Mouse (Mus musculus) layer of hippocampus, adult 9-10 months (tissue): Measurements from ENCODE around the gene Col1a1.
"Not testable (repeated sequence)": the region's sequence is repeated elsewhere in the genome, so short reads cannot be mapped to it uniquely, and the experiment has no call there.

Experiments
- DNase-seq: peaks from one replicate; pipeline ENCODE4 v3.0.0; 2022; ENCODE audit warnings: low spot score

Col1a1 gene

DNA sequence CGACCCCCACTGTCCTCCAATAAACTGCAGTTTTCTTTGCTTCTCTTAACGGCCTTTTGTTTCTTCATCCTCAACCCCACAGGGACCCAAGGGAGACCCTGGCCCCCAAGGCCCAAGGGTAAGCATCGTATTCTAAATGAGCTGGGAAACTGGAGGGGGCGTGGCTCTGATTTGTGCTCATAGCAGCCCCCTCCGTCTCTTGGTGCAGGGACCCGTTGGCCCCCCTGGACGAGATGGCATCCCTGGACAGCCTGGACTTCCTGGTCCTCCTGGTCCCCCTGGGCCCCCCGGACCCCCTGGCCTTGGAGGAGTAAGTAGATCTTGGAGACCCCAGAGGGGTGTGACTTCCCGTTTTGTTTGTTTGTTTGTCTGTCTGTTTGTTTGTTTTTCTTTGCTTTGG lies 2.3 kb downstream of the Col1a1 start:
- DNase-seq = no peak

GRCm38 (mm10) chr11:94939280-94939679 lies 3.3 kb downstream of the Col1a1 start:
- peak; percentile 77 for DNase-seq

- DNase-seq = no peak
These were observed 5.1 kb downstream of the Col1a1 start for GRCm38 (mm10) chr11:94941121-94941520.

DNA sequence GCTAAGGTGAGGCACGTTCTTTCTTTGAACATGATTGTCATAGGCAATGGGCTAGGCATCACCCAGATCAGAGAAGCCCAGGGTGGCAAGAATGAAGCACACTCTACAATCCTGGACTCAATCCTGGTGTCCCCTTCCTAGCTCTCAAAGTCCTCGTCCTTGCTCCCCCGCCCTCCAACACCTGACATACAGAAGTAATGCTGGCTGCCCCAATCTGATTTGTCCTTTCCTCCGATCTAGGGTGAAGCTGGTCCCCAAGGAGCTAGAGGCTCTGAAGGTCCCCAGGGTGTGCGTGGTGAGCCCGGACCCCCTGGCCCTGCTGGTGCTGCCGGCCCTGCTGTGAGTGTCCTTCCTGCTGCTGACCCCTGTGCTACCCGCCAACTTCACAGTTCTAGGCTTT lies 5.8 kb downstream of the Col1a1 start:
- DNase-seq = no peak

- no peak for DNase-seq
These were observed 6.4 kb downstream of the Col1a1 start for GRCm38 (mm10) chr11:94942282-94943023.

GRCm38 (mm10) chr11:94943054-94943453 lies 7.0 kb downstream of the Col1a1 start:
- no peak for DNase-seq

GRCm38 (mm10) chr11:94944295-94944694 lies 8.3 kb downstream of the Col1a1 start:
- DNase-seq = no peak

GRCm38 (mm10) chr11:94945236-94945635 lies 9.2 kb downstream of the Col1a1 start:
- no peak for DNase-seq

GRCm38 (mm10) chr11:94952169-94952568 lies 16.1 kb downstream of the Col1a1 start:
- DNase-seq = no peak

GRCm38 (mm10) chr11:94955103-94955502 lies 19.1 kb downstream of the Col1a1 start:
- DNase-seq = no peak

DNA sequence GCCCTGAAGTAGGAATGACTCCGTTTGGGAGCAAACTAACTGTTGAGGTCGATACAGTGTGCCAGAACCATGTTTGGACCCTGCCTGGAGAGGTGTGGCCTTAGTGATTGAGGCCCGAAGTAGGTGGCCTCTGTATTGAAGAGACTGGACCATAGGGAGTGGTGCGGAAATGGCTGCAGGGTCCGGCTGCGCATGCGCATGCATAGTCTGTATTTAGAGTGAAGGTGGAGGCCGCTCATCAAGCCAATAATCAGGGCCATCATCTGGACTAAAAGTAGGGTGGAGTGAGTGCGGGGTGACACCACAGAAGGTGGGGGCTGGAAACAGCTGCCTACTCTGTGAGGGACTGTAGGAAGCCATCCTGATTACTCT lies 21.7 kb downstream of the Col1a1 start:
- DNase-seq = no peak

DNA sequence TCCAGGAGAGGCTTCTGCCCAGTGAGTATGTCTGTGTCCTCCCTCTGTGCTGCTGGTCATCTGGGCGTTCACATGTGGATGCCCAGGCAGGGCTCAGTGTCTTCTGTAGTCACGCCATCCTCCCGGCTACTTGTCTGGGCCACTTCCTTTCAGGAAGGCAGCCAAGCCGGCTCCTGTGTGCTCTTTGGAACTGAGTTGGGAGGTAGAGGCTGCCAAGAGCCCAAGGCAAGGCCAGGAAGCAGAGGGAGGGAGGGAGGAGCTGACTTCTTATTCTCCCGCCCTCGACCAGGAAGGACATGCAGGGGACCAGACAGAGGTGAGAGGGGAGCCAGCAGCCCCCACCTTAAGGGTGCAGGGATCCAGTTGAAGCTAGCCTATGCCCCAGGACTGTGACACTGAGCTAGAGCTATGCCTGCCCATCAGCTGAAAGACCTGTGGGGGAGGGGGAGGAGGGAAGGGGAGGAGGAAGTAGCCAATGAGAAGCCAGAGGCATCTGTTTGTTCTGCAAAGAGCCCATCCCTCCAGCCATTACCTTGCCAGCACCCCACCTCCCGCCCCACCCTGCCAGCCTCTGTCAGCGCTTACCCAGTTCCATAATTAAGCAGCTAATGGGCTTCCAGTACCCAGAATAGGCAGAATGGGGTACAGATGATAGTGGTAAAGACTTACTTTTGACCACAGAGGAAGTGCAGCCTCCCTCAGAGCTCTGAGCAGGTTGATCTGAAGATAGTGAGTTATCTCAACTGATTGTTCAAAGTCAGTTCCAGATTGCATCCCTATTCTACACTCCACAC lies 22.2 kb downstream of the Col1a1 start:
- no peak for DNase-seq

- no peak for DNase-seq
These were observed 26.6 kb downstream of the Col1a1 start for GRCm38 (mm10) chr11:94962534-94963101.

DNA sequence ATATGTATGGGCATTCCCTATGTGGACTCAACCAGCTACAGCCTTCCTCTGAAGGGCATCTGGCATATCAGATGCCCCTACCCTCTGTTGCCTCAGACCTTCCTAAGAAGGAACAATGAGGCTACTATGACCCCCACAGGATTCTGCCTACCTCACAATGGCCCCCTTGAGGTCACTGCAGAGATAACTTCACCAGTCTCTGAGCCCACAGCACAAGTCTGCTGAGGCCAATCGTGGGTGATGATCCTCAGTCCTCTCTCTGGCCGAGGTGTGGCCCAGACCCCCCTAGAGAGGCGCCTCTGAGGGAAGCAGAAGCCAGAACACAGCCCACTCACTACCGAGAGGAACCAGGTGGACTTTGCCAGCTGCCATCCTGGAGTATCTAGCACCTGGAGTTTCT lies 31.4 kb downstream of the Col1a1 start, which contains the start of gene Hils1:
Gene Hils1 (plus strand): TSS at position 175 of the 400 bp plus-strand sequence.
- DNase-seq = no peak

GRCm38 (mm10) chr11:94968187-94968586 lies 32.2 kb downstream of the Col1a1 start:
- DNase-seq = no peak

DNA sequence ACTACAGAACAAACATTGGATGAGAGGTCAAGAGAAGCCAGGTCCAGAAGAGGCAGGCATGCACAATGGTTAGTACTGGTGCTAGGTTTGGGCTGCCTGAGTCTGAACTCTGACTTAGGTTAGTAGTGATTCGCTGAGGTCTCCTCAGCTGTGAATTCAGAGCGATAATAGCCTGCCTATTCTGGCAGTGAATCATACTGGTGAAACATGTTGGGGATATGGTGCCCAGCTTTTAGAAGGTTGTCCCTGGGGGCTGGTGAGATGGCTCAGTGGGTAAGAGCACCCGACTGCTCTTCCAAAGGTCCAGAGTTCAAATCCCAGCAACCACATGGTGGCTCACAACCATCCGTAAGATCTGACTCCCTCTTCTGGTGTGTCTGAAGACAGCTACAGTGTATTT lies 33.7 kb downstream of the Col1a1 start:
- not testable (repeated sequence) for DNase-seq

DNA sequence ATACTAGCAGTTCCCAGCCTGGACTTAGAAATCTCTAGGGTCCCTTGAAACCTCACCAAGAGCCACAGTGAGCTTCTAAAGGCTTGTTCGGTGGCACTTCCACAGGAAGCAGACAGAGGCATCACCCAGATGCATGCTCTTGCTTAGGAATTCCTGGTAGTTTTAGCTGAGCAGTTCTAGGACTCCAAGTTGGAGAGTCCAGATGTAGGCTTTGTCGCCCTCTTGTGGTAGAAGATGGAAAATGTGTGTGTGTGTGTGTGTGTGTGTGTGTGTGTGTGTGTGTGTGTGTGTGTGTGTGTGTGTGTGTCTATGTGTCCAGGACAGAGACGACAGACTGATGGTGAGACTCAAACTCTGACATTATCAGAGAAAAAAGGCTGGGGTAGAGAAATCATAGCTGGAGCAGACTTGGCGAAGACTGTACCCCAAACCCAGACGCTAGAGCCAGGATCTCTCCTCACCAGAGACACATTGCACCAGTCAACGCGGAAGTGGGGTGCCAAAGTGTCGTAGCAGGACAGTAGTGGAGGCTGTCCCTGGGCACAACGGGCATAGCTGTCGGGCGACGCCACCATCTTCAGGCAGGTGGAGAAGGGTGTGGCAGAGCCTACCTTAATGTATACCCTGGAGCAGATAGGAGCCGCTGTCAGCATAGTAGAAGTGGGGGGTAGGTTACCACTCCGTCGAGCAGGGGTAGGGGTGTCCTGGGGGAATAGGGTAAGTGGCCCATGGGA lies 34.4 kb downstream of the Col1a1 start:
- peak; percentile 86 for DNase-seq

DNA sequence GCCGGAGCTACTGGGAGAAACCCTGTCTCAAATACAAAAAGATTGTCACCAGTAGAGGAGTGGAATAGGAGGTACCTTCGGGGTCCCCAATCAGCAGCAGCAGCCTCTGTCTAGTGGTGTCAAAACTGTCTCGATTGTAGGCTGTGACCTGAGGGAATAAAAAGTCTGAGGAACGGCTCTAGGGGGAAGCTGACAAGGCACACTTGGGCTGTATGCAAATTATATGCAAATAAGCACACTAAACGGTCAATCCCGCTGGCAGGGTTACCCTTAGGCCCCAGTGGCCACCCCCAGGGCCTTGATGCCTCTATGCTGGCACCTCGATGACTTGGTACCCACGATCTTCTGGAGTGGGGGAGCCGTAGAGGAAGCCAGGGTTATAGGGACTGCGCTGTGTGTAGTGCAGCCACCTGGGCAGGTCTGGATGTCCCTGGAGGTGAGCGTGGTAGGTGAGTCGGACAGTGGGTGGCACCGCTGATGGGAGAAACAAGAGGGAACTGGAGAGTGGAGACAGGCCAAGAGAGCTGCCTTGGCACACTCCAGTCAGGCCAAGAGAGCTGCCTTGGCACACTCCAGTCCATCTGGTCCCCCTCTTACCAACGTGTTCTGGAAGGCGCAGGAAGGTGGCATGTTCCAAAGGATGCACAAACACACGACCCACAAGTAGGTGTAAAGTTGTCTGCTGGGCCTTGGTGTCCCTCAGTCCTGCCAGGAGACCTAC lies 36.0 kb downstream of the Col1a1 start:
- no peak for DNase-seq

DNA sequence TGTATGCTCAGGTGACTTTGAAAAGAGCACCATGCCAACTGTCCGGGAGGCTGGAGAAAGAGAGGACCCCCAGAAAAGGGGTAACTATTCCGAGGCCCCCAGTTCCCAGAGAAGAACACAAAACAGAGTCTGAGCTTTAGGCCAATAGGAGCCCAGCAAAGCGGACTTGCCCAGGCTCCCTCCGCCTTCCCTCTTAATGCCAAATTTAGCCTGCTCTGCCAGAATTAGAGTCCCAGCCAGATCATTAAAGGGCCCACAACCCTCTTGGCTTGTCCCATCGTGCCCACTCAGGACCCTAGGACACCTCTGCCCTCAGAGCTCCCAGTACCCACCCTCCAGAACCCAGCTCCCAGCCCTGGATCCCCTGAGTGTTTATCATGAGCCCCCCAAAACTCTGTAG lies 36.9 kb downstream of the Col1a1 start:
- DNase-seq = no peak

- DNase-seq = no peak
These were observed 37.3 kb downstream of the Col1a1 start for GRCm38 (mm10) chr11:94973313-94973712.

DNA sequence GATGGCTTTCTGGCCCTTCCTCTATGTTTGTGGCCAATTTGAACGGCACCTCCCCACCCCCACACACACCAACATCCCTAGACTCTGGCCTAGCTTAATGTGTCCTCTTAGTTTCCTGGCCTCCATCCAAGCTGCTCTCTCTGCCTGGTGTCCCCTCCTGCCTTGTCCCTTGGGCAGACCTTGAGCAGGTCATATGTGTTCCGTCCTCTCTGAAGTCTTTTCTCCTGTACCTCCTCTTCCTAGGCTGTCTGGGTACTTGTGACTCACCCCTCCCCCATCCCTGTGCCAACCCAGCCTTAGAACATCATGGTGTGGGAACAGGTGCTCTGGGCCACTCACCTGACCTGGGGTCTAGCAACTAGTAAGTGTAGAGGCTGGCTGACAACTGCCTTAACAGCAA lies 38.9 kb downstream of the Col1a1 start:
- no peak for DNase-seq

DNA sequence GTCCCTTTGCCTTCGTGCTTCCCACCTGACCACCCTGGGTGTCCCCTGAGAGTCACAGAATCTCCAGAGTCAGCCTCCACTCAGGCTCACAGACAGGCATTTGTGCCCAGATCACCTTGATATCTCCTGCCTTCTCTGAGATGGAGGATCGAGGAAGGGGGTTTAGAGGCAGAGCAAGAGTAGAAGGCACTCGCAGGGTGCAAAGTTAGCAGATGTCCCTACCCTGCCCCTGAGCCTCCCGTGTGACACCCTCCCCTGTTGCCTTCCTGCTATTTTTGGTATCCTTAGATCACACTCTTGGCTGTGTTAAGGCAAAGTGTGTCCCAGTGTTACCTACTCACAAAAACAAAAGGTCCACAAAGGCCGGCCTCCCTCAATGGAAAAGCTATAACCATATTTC lies 40.2 kb downstream of the Col1a1 start, which contains the start of gene Sgca:
Gene Sgca (minus strand): TSS at position 129 of the 400 bp plus-strand sequence.
- DNase-seq = no peak
